Mouse (Mus musculus): ENCODE measurements at regions not wholly inside any gene's neighbourhood (a gene's known extent, or its start where the extent isn't known, plus 50 kb on each side); places are given as distances from the start of the nearest gene placed in this dataset.
"Not testable (repeated sequence)": the region's sequence is repeated elsewhere in the genome, so short reads cannot be mapped to it uniquely, and the experiment has no call there.

DNA sequence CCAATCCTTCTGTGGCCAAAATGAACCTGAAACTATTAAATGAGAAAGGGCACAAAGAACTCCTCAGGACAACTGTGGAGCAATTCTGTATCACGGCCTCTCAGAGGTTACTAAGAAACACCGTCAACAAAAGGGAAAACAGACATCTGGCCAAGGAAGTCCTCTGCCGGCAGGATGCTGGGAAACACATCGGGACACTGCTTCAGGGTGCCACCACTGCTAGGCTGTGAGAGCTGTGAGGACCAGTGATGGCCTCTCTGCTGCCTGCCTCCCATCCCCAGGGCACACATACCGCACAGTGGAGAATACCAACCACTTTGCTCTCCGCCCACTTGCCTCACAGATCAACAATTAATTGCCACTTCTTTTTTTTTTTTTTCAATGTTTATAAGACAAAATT, 182.6 kb upstream of the Klf14 start:
- TF ChIP-seq POLR2A (IDR thresholded peaks at IDR 0.05; ENCODE audit: borderline replicate concordance, extremely low read depth, insufficient read depth, insufficient read length): no peak
- ATAC-seq (ENCODE audit: low FRiP score, low read depth) (no peak), DNase-seq (ENCODE audit: low spot score) (no peak)
- Histone ChIP-seq H3K9me3 (ENCODE audit: control insufficient read depth, low read length) (no peaks in the 10 kb centered on the region), H3K4me1 (ENCODE audit: control insufficient read depth, insufficient read depth, low read length) (no peaks in the 10 kb centered on the region), H3K36me3 (ENCODE audit: control insufficient read depth, insufficient read depth, low read length) (no peaks in the 10 kb centered on the region), H3K4me2 (replicated peaks; ENCODE audit: low read depth, low read length, severe bottlenecking) (no peak overlapping the region), H3K4me3 (replicated peaks; ENCODE audit: low read length) (no peak overlapping the region), H3K9ac (ENCODE audit: low read depth, low read length, severe bottlenecking) (no peak overlapping the region), H3K27me3 (ENCODE audit: control insufficient read depth, insufficient read depth, low read length) (no peaks in the 10 kb centered on the region), H3K27ac (replicated peaks; ENCODE audit: low read depth, low read length) (no peak overlapping the region)
- 74% methylated on average over 6 of the region's 6 CpGs for WGBS

DNA sequence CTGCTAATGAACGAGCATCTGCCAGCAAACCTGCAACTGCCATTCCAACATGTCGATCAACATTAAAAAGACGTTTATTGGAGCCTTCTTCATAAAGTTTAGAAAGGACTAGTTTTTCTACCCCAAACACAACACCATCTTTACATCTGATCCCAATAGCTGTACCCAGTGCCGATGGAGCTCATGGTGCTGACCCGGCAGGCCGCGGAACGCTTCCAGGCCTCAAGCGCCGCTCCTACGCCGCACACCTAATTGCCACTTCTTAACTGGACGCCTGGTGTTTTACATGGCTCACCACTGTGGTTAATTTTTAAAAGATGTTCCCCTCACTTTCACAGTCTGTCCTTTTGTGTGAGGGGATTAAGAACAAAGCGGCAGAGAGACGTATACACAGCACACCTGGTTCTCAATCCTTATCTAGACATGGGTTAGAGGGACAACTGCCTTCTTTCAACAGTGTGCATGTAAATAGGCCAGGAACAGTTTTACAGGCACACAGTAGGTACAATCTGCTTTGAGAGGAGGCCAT, 183.7 kb upstream of the Klf14 start:
- not testable (repeated sequence) for H3K4me3 ChIP-seq (replicated peaks; ENCODE audit: low read length); H3K4me1 ChIP-seq (ENCODE audit: control insufficient read depth, insufficient read depth, low read length); DNase-seq (ENCODE audit: low spot score); H3K4me2 ChIP-seq (replicated peaks; ENCODE audit: low read depth, low read length, severe bottlenecking); H3K36me3 ChIP-seq (ENCODE audit: control insufficient read depth, insufficient read depth, low read length); H3K27me3 ChIP-seq (ENCODE audit: control insufficient read depth, insufficient read depth, low read length); ATAC-seq (ENCODE audit: low FRiP score, low read depth); H3K9me3 ChIP-seq (ENCODE audit: control insufficient read depth, low read length); H3K9ac ChIP-seq (ENCODE audit: low read depth, low read length, severe bottlenecking); H3K27ac ChIP-seq (replicated peaks; ENCODE audit: low read depth, low read length)
- WGBS: 67% methylated on average over 15 of the region's 15 CpGs

DNA sequence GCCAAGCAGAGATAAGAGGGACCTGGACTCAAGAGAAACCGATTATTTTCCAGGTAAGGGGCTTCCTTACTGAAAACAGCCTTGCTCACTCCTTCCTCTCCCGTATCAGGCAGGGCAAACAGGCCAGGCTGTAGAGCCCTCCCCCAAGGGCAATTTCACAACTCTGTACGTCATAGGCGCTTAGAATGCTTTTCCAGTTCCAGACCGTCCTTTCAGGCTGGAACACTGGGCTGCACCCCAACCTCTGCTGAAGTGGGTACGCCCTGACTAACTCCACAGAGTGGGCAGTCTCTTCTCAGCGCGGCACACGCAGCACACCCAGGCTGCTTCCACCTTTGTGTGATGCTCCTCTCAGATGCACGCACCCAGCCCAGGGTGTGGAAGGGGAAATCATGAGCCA, 186.8 kb upstream of the Klf14 start:
- TF ChIP-seq POLR2A (IDR thresholded peaks at IDR 0.05; ENCODE audit: borderline replicate concordance, extremely low read depth, insufficient read depth, insufficient read length): no peak
- Histone ChIP-seq H3K4me3 (replicated peaks; ENCODE audit: low read length) (no peak overlapping the region), H3K27ac (replicated peaks; ENCODE audit: low read depth, low read length) (no peak overlapping the region), H3K9ac (ENCODE audit: low read depth, low read length, severe bottlenecking) (no peak overlapping the region), H3K27me3 (ENCODE audit: control insufficient read depth, insufficient read depth, low read length) (no peaks in the 10 kb centered on the region), H3K4me2 (replicated peaks; ENCODE audit: low read depth, low read length, severe bottlenecking) (no peak overlapping the region), H3K9me3 (ENCODE audit: control insufficient read depth, low read length) (no peaks in the 10 kb centered on the region), H3K4me1 (ENCODE audit: control insufficient read depth, insufficient read depth, low read length) (no peaks in the 10 kb centered on the region), H3K36me3 (ENCODE audit: control insufficient read depth, insufficient read depth, low read length) (no peaks in the 10 kb centered on the region)
- WGBS: 77% methylated on average over 10 of the region's 10 CpGs
- ATAC-seq (ENCODE audit: low FRiP score, low read depth) (no peak), DNase-seq (ENCODE audit: low spot score) (no peak)

DNA sequence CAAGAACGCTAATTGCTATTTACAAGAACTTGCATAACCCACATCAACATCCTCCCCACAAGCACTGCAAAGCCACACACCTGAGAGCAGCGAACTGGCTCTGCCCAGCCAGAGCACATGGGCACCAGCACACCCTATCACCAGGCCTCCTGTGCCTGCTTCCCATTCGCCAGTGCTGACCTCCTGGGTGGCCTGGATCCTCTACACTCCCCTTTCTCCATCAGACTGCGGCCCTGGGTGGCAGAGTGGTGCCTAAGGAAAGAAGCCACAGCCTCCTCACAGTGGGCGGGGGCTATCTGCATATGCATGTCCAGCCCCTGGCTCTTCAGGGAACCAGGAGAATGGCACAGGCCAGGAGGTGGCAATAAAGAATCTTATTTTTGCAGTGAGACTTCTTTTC, 187.9 kb upstream of the Klf14 start:
- TF ChIP-seq POLR2A (IDR thresholded peaks at IDR 0.05; ENCODE audit: borderline replicate concordance, extremely low read depth, insufficient read depth, insufficient read length): no peak
- H3K9me3 ChIP-seq (ENCODE audit: control insufficient read depth, low read length): no peaks in the 10 kb centered on the region
- 29% methylated on average over 5 of the region's 5 CpGs for whole genome bisulfite sequencing
- no peak overlapping the region for H3K9ac ChIP-seq (ENCODE audit: low read depth, low read length, severe bottlenecking)
- no peak overlapping the region for H3K4me3 ChIP-seq (replicated peaks; ENCODE audit: low read length)
- no peaks in the 10 kb centered on the region for H3K4me1 ChIP-seq (ENCODE audit: control insufficient read depth, insufficient read depth, low read length)
- H3K27ac ChIP-seq (replicated peaks; ENCODE audit: low read depth, low read length): no peak overlapping the region
- no peak for DNase-seq (ENCODE audit: low spot score)
- H3K27me3 ChIP-seq (ENCODE audit: control insufficient read depth, insufficient read depth, low read length): no peaks in the 10 kb centered on the region
- no peak for ATAC-seq (ENCODE audit: low FRiP score, low read depth)
- no peaks in the 10 kb centered on the region for H3K36me3 ChIP-seq (ENCODE audit: control insufficient read depth, insufficient read depth, low read length)
- H3K4me2 ChIP-seq (replicated peaks; ENCODE audit: low read depth, low read length, severe bottlenecking): no peak overlapping the region

DNA sequence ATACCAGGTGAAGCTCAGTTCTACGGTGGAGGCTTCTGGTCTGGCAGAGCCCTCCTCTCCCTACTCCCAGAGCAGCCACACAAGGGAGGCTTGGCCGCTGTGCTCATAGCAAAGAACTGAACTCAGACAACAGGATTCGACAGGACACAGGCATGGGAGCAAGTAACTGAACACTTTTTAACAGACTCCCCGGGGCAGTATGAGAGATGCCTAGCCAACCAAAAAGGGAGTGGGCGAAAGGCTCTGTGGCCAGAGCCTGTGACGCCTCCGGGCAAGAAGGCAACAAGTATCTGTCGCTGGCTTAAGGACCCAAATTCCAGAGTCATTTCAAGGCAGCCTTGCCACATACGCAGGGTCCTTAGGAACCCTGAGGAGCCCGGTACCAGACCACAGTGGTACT, 188.8 kb upstream of the Klf14 start:
- DNase-seq (ENCODE audit: low spot score) (no peak), ATAC-seq (ENCODE audit: low FRiP score, low read depth) (no peak)
- H3K4me3 ChIP-seq (replicated peaks; ENCODE audit: low read length): no peak overlapping the region
- no peaks in the 10 kb centered on the region for H3K36me3 ChIP-seq (ENCODE audit: control insufficient read depth, insufficient read depth, low read length)
- no peak overlapping the region for H3K4me2 ChIP-seq (replicated peaks; ENCODE audit: low read depth, low read length, severe bottlenecking)
- H3K4me1 ChIP-seq (ENCODE audit: control insufficient read depth, insufficient read depth, low read length): no peaks in the 10 kb centered on the region
- H3K9me3 ChIP-seq (ENCODE audit: control insufficient read depth, low read length): no peaks in the 10 kb centered on the region
- TF ChIP-seq POLR2A (IDR thresholded peaks at IDR 0.05; ENCODE audit: borderline replicate concordance, extremely low read depth, insufficient read depth, insufficient read length): no peak
- no peak overlapping the region for H3K9ac ChIP-seq (ENCODE audit: low read depth, low read length, severe bottlenecking)
- H3K27ac ChIP-seq (replicated peaks; ENCODE audit: low read depth, low read length): no peak overlapping the region
- H3K27me3 ChIP-seq (ENCODE audit: control insufficient read depth, insufficient read depth, low read length): no peaks in the 10 kb centered on the region
- 76% methylated on average over 10 of the region's 10 CpGs for WGBS

DNA sequence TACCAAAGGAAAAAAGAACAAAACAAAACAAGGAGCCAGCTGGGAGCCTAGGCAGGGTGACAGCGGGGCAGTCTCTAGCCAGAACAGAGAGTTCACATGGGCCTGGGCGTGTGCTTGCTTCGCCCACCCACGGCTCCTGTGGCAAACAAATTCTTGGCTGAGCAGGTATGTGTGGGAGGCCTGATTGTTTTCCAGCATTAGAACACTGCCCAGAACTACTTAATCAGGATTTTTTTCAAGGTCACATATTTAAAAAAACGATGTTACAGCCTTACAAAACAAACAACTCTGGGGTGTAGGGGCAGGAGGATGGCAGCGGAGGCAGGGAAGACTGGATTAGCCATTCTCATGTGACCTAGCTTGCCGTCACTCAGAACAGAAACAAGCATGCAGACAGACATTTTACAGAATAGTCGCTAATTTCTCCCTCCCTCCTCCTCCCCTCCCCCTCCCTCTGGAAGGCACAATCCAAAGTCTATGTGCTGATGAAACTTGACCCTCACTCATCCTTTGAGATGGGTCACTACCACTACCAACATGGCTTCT, 189.5 kb upstream of the Klf14 start:
- Histone ChIP-seq H3K27ac (replicated peaks; ENCODE audit: low read depth, low read length) (no peak overlapping the region), H3K4me1 (ENCODE audit: control insufficient read depth, insufficient read depth, low read length) (no peaks in the 10 kb centered on the region), H3K27me3 (ENCODE audit: control insufficient read depth, insufficient read depth, low read length) (no peaks in the 10 kb centered on the region), H3K9me3 (ENCODE audit: control insufficient read depth, low read length) (no peaks in the 10 kb centered on the region), H3K9ac (ENCODE audit: low read depth, low read length, severe bottlenecking) (no peak overlapping the region), H3K36me3 (ENCODE audit: control insufficient read depth, insufficient read depth, low read length) (no peaks in the 10 kb centered on the region), H3K4me3 (replicated peaks; ENCODE audit: low read length) (no peak overlapping the region), H3K4me2 (replicated peaks; ENCODE audit: low read depth, low read length, severe bottlenecking) (no peak overlapping the region)
- TF ChIP-seq POLR2A (IDR thresholded peaks at IDR 0.05; ENCODE audit: borderline replicate concordance, extremely low read depth, insufficient read depth, insufficient read length): no peak
- DNase-seq (ENCODE audit: low spot score) (no peak), ATAC-seq (ENCODE audit: low FRiP score, low read depth) (no peak)
- 65% methylated on average over 8 of the region's 8 CpGs for WGBS

All from limb, embryonic 14.5 days (tissue).